Mouse (Mus musculus): ENCODE measurements at regions not wholly inside any gene's neighbourhood (a gene's known extent, or its start where the extent isn't known, plus 50 kb on each side); places are given as distances from the start of the nearest gene placed in this dataset.

DNA sequence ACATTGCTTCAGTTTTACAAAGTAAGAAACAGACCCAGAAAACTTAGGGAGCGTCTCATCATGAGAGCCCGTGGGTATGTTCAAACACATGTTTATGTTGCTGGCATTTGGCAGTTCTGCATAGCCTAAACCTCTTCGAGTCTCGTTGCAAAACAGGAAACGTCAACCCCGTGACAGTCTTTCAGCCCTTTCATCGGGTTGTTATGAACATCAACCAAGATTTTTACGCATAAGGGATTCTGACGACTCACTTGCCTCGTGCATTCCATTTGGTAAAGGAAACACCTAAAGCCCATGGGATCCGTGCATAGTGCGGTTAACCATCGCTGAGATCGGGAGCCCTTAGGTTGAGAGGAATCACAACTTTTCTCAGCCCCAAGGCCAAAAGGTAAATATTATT, 115.7 kb downstream of the Gpam start:
- DNase-seq (ENCODE audit: low spot score in 2 of 2): no peak

DNA sequence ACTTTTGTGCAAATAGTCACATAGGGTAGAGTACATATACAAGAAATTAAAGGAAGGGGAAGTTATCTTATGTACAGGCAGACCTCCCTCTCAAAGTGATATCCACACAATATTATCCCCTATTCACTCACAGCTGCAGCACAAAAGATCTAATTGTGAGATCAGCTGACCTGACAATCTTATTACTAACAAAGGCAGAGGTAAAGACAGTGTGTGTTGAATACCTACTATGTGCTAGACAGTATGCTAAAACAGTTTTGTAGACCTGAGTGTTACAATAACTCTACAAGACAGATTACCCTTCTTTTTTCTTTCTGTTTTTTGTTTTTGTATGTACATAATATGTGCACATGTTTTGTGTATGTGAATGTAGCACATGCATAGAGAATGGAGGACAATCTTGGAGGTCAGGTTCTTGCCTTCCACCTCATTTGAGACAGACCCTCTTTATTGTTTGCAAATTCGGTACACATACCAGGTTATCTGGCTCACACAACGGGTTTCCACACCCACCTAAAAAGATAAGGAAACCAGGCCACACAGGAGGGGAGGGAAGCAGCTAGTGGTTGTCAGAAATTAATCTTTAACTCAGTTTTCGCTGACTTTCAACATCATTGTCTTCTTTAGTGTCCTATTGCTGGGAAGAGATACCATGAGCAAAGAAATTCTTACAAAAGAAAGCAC, 118.4 kb downstream of the Gpam start:
- DNase-seq (ENCODE audit: low spot score in 2 of 2): no peak

DNA sequence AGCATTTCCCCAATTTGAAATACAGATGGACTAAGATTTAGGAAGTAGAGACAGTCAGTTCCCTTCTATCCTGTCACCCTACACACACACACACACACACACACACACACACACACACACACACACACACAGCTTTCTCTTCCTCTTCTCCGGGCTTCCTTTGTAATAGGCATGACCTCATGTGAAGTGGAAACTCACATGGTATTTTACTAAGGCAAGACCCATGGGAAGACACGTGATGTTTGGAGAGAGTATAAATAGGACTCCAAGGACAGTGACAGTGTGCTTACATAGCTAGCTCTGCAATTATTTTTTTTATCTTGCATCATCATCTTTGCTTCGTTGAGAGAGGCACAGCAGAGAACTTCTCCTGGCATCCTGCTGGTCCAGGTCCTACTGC, 137.1 kb downstream of the Gpam start:
- no peak for DNase-seq (ENCODE audit: low spot score in 2 of 2)

DNA sequence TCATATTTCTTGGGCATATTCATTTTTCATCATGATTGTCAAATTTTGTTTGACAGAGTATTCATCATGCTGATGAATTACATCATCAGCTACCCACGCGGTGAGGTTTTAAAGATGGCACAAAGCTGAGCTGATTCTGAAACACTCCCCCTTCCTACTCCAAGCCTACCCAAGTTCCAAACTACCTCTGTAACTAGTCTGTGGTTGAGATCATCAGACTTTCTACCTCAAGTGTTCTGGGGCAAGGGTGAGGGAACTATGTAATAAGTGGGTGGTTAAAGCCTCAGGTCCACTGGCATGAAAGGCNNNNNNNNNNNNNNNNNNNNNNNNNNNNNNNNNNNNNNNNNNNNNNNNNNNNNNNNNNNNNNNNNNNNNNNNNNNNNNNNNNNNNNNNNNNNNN, 142.5 kb downstream of the Gpam start:
- DNase-seq (ENCODE audit: low spot score in 2 of 2): no peak

DNA sequence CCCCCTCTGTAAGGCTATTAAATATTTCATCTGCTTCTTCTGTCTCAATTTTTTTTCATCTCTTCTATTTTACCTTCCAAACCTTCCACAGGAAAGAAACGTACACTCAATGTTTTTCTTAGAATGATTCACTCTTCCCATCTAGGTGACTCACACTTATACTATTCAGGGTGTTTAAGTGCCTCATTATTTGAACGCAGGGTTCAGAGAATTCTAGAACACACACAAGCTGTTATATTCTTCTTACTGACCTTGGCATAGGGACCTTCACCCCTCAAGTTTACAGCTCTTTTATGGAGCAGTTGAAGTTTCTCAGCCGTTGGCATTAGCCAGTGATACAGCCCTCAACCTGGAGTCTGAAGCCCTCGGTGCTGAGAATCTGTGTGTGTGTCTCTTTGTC, 144.2 kb downstream of the Gpam start:
- no peak for DNase-seq (ENCODE audit: low spot score in 2 of 2)

DNA sequence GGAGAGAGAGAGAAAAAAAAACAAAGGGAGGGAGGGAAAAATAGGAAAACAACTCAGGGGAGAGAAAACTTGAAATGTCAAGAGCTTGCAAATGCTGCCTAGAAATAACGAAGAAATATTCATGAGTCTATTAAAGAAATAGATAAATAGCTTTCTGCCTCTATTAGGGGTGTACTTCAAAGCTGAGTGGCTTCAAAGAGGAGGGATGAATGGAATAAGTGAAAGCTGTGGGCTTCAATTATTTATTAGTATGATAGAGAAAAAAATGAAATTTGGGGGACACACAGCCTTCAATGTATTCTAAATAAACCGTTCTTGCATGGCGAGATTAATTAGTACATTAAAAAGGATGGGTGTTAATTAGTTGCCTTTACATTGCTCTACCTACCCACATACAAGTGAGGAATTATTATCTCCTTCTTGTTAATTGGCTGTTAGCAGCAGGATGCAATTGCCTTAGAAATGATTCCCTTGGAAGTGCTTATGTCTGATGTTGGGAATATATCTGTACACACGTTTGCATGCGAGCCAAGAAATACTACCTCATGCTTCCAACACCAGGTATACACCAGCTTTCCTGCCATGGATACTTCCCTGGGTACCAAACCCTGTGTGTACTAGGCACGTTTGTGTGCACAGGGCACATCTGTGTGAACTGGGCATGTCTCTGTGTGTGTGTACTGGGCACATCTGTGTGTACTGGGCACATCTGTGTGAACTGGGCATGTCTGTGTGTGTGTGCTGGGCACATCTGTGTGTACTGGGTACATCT, 155.4 kb downstream of the Gpam start:
- no peak for DNase-seq (ENCODE audit: low spot score in 2 of 2)

DNA sequence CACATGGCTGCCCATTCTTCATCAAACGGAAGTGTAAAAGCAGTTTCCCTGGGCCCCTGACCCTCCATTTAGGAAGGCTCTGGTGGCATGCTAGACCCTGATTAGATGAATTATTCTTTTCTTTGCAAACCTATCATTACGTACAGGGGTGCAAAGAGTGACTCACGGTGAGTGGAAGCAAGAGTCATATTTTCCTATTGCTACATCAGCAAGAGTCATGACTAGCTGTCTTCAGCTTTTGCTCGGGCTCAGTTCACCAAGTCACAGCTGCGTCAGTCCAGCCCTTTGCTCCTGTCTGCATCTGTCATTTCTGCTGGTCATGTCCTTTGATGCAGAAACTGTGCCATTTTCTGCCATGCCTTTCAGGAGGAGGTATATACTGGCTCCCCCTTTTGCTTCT, 168.7 kb downstream of the Gpam start:
- no peak for DNase-seq (ENCODE audit: low spot score in 2 of 2)

DNA sequence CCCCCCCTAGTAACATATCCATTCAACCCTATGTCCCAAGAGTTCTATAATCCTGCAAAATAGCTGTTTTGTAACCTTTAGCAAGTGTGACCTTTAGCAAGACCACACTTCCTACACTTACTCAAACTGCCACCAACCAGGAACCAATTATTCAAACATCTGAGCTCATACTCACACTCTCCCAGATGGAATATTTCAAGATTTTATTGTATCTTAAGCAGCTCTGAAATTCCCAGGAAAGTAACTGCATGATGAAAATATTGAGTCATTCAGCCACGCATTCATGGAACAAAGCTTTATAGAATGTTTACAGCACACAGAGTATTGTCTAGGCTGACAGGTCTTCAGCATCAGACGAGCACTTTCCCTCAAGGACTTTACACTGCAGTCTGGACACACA, 171.9 kb downstream of the Gpam start:
- no peak for DNase-seq (ENCODE audit: low spot score in 2 of 2)

DNA sequence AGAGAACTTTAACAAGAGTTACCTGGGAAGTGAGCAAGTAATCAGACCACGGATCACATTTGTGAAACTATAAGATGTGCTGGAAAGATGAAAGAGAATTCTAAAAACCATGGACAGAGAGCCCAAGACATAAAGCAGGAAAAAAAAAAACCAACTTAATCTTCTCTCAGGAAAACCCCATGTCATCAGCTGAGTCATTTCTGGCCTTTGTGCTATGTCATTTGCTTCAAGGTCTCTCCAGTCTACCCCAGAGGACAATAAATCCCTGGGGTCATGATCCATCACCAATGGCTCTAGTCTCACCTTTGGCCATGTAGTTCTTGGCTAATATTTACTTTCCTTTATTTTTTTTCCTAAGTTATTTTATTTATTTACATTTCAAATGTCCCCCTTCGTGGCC, 174.5 kb downstream of the Gpam start:
- no peak for DNase-seq (ENCODE audit: low spot score in 2 of 2)

DNA sequence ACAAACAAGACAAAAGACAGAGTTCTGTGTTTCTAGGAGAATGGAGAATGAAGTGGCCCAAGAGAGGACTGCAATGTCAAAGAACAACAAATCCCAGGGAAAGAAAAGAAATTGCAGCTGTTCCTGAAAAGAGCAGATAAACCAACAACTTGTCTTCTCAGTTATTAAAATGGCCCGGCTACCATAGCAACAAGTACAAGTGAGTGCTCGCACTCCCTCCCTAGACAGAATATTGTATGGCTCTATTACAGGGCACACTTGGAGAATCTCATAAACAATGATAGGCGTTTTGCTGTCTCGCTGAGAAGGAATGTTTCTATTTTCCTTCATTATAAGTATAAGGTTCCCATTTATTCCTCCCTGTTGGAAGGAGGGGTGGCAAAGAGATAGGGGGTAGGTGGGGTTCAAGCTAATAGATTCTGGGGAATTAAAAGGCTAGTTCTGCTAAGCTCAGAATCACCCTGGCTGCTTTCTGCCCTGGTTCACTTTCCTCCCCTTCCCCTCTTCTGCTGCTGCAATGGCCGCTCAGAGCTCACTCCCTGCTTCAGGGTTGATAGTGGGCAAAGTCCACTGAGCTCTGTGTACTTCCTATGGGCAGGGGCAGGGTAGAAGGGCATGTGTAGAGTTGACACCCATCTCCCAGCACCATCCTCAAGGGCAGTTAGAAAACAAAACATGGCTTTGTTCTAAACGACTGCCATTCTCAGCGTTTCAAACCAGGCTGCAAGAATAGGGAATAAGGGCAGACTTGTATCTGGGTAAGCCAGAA, 178.5 kb downstream of the Gpam start:
- no peak for DNase-seq (ENCODE audit: low spot score in 2 of 2)

DNA sequence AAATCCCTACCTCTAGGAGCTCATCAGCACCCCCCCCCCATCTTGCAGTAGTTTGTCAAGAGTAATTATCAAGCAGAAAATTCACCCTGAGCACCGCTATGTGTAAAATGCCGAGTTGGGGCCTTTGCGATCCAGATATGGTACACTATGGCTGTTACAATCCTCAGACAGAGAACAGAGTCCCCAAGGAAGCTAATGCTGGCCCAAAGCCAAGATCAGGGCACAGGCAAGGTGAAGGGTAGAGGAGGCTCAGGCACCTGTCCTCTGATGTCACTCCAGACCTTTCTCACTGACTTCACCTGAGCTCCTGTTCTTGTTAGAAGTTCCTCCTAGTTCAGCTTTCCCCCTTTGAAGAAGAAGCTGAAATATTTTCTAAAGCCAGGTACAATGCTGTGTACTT, 179.5 kb downstream of the Gpam start:
- no peak for DNase-seq (ENCODE audit: low spot score in 2 of 2)

DNA sequence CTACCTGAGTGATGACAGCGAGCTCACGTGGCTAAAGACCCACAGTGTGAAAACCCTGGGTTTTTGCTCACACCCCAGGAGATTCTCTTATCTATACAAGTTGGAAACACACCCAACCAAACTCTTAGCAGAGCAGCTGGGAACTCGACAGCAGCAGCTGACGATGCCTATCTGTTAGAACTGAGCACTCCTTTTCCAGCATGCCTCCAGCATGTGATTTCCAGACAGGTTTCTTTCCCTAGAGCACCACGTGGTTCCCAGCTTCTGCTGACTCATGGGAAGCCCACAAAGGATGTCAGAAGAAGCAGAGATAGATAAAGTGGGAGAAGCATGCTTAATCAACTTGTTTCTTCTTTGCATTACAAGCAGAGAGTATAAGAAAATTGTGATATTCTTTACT, 194.5 kb downstream of the Gpam start:
- DNase-seq (ENCODE audit: low spot score in 2 of 2): peak in 1 of 2 experiments; percentile 9

DNA sequence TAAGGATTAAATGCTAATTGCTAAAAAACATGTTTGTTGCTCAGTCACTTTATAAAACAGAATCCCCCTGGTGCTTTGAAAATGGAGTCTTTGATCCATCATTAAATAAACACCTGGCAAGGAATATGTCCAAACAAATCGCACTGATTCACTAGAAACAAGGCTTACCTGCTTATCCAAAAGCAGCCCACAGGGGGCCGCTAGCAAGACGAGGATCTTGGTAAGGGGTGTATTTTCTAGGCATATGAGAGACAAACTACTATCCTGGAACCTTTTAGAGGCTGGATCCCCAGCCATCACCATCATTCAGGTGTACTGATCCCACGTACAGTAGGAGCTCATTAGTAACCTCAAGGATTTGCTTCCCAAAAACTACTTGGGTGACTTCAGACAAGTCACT, 201.2 kb downstream of the Gpam start:
- DNase-seq (ENCODE audit: low spot score in 2 of 2): no peak

DNA sequence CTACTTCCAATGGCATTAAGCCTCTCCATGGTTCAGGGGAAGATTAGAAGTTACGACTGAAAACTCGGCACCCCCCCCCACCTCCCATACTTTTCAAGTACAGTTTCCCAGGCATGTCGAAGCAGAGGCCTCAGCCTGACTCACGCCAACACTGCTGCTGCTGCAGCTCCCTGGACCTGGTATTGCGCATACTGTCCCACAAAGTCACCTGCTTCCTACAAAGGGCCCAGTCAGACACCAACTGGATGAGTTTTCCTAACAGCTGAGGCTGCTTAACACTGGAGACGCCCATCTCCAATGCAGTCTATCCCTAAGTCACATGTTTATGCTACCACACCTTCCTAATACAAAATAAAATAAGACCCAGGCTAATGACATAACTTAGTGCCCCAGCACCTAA, 207.4 kb downstream of the Gpam start:
- DNase-seq (ENCODE audit: low spot score in 2 of 2): no peak

DNA sequence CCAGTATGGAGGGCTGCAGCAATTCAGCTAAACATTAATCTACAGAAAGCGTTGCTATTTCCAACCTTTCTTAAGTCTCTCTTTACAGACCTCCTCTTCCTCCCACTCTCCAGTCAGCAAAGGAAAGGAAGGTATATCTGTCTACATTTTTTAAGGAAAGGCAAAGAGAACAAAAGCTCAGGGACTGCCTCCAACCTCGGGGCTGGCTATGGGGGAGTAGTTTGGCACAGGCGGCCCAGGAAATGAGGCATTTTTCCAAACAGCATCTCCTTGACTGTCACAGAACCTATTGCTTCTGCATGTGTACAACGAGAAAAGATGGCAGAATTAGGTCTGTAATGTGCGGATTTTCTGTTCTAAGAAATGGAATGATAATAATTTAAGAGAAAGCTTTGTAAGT, 233.4 kb downstream of the Gpam start:
- DNase-seq (ENCODE audit: low spot score in 2 of 2): no peak

DNA sequence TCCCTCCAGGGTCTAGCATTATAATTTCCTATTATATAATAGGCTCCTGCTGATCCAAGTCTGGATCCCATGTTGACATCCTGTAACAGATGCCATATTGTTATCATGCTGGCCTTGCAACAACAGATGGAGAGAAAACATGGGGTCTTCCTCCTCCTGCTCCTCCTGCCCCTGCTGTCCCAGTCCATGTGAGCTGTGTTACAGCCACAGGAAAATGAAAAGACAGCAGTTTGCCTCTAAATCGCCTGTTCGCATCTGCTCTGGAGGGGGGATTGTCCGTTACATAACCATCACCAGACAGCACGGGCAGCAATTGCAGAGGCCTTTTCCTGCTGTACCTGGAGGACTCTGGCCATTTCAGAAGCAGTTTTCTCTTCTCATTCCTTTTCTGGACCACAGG, 260.0 kb downstream of the Gpam start:
- no peak for DNase-seq (ENCODE audit: low spot score in 2 of 2)

DNA sequence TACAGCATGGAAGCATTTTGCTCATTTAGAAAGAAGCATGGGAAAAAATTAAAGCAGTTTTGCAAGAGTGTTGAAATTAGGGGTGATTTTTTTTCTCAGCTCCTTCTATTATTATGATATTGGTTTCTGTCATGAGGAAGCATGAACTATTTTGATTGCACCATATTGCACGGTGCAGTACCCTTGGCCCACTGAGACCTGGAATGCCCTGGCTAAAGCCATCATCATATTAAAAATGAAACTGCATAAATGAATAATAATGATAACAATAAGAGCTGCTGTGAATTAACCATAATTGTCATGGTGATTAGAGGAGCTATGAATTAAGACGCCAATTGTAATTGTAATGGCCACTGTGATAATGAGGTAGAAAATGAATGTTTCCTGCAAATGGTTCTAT, 271.8 kb downstream of the Gpam start:
- DNase-seq (ENCODE audit: low spot score in 2 of 2): no peak

DNA sequence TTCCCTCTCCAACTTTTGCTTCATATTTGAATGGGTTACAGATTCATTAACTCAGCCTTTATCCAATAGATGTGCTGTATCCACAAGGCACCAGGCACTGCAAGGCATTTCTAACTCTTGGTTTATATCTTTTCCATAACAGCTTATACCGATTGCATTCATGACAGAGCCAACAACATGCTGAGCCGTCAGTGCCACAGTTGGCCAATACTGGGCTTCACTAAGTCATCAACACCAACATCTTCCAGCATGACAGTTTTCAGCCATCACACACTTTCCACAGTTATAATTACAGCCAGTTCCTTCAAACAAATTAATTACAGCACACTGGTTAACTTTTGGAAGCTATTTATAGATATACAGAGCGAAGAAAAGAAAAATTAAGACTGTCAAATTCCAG, 288.8 kb downstream of the Gpam start:
- no peak for DNase-seq (ENCODE audit: low spot score in 2 of 2)

DNA sequence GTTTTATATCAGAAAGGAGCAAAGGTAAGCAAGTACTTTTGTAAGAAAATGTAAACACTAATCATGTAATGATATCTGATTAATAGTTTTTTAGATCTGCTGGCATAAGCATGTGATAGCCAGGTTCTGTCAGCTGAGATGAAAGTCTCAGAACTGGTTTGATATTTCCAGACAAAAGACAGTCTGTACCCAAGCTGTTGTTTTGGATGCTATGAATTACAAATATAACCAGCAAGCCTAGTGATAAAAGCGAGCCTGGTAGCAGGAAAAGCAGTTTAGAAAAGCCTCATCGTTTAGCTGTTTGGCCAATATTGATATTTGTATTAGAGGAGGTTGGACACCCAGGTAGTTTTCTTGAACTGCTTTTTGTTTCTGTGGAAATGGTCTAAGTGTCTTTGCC, 290.6 kb downstream of the Gpam start:
- no peak for DNase-seq (ENCODE audit: low spot score in 2 of 2)

DNA sequence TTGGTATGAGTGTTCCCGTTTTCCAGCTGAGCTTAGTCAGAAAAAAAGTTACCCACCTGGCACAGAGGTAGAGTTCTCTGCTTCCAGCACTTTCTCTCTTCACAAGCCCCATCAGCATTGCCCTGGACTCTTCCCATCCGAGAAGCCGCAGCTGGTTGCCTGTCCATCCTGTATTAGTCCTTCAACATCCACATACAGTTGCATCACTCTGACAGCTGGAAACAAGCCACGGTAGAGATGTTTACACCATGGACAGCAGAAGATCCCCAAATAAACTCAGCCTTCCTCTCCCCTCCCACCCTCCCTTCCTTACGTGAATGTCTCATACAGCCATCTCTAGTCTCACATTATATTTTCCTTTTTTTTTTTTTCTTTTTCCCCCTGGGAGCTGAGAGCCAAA, 304.9 kb downstream of the Gpam start:
- DNase-seq (ENCODE audit: low spot score in 2 of 2): no peak

DNA sequence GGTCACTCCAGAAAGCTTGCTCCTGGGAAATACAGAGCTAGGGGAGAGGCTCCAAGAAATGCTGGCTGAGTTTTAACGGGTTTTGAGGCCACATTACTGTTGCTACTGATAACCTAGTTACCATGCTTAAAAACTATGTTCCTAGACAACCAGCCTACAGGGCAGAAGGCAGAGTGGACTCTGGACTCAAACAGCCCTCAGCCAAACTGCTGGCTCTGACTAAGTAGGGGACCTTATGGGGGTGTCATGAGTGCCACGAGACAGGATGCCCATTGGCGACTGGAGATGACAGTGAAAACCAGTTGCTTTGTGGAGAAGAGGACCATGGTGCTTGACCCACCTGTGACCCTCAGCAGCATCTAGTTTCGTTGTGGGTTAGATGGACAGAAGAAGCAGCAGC, 306.5 kb downstream of the Gpam start:
- DNase-seq (ENCODE audit: low spot score in 2 of 2): no peak

DNA sequence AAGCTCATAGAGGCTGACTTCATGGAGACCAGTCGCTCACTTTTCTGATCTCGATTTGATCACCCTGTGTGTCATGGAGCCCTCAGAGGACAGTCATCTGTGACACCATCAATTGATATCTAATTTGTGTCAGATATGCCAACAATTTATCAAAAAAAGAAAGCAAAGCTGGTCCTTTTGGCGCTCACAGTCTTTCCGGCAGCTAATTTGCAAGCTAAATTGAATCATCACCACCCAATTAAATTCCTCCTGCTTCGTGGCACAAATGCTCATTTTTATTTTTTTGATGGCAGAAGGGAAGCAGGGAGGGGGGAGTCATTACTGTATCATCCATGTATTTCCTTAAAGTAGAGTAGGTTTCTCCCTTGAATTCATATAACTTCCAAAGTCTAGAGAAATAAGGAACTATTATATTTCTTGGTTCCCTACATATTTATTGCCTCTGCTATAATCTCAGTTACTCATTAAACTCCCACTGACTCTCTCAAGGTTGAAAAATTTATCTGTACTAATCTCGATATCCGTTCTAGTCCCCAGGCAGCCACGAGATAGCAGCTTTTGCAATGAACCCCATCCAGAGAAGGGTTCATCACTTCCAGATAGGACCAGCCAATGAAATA, 325.8 kb downstream of the Gpam start:
- DNase-seq (ENCODE audit: low spot score in 2 of 2): no peak

DNA sequence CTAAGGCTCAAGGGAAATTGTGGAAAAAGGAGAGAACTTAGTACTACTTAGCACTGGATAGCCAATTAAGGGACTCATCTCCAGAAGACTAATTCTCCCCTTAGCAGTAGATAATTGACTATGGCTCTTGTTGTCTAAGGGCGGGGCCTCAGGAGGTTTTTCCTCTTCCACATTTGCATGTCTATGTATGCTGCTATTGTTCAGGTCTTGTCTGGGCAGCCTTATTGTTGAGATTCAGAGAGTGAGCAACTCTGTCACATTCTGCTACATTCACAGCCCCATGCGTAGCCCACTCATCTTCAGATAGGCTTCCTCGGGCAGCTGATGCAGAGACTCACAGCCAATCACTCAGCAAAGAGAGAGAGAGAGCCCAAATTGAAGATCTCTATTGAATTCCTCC, 339.9 kb downstream of the Gpam start:
- no peak for DNase-seq (ENCODE audit: low spot score in 2 of 2)
